Mouse (Mus musculus) B cell, adult 67 days (primary cell): Measurements from ENCODE around the gene Tprgl. TPM values are rescaled to one million over a fixed set of nuclear protein-coding genes. Genes with fewer than 3 reads are reported as not detected.

Experiments
- total RNA-seq, 2 experiments: library from RNA; stranded (reverse); gene quantifications; 4 replicates each; pipeline ENCODE4 v1.2.4; 2023

Tprgl gene
- total RNA-seq, result 100 to 1,000 TPM; 131 to 135 TPM

DNA sequence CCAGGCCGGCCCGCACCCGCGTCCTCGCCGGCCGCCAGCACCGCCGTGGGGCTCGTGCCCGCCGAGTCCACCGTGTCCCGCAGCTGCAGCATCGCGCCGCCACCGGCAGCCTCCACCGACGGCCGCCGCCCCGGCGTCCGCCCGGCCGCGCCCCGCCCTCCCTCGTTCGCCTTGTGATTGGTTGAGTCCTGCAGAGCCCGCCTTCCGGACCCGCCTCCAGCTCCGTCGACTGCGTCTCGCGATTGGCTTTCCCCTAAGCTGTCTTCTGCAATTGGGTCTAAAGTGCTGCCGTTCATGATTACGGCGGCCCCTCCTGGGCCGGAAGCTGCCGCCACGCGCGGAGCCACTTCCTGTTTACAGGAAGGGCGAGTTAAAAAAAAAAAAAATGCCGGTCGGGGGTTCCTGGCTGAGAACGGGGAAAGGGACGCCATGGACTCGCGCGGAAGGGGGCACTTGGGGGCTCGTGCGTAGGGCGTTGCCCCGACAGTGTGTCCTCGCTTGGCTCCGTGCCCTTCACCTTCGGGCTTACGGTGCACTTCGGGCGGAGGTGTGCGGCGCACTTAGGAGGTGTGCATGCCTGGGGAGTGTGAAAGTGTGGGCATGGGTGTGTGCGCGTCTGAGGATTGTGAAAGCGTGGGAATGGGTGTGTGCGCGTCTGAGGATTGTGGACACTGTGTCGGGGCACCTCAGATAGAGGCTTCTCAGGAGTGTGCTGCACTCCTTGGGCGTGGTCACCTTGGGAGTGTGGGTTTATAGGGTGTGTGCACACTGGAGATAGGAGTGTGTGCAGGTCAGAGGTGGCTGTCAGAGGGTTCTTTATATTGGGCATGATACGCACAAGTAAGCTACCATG is at the start of gene Tprgl:
Tprgl (minus strand) TSS at position 129 of the 853 bp plus-strand sequence.

GRCm38 (mm10) chr4:154170506-154171150 is 10.2 kb upstream of the Tprgl start, which contains the start of gene Megf6:
Gene Megf6 (plus strand): TSS chr4:154170730.

DNA sequence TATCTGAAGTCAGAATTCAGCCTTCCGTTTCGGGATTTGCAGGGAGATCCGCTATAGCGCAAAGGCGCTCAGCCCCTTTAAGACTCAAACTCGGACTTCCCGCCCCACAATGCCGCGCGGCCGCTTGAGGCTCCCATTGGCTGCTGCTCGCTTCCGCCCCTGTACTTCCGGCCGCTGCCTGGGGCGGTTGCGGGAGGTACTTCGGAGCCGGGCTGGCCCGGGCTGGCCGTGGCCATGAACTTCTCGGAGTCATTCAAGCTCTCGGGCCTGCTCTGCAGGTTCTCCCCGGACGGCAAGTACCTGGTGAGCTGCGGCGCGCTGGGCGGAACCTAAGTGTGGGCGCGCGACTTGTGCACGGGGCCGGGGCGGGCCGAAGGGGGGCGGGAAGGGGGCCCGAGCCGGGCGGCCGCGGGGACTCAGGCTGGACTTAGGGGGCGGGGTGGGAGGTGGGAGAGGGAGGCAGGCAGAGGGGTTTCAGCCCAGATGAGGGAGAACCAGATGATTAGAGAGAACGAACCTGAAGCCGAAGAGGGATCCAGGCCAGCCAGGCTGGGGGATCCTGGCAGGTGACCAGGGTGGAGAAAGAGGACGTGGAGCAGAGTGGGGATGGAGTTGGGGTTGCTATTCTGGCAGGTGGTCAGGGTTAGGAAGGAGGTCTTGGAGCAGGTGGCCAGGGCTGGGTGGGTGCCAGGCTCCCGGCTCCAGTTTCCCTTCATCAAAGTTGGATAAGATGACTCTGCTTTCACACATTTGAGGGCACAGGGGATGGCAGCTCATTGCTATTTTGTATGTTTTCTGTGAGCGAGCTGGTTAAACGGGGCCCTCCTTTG is 18.0 kb downstream of the Tprgl start, which contains the start of gene Wrap73:
Wrap73 (plus strand) TSS at position 162 of the 830 bp plus-strand sequence.

GRCm38 (mm10) chr4:154140182-154140212 is 20.5 kb downstream of the Tprgl start, which contains the start of gene Trp73:
Gene Trp73 (minus strand): TSS chr4:154140208.

Other genes with a start within 250 kb of the Tprgl start
- 10 to 100 TPM; 16.0 to 29.6 TPM for gene A430005L14Rik, start 203.4 kb downstream of the Tprgl start, total RNA-seq
- gene Dffb, start 185.5 kb downstream of the Tprgl start, total RNA-seq, result 10 to 100 TPM; 25.2 to 34.6 TPM
- gene Cep104, start 185.5 kb downstream of the Tprgl start, total RNA-seq, result 10 to 100 TPM; 25.6 to 31.3 TPM
- 10 to 100 TPM; 78.4 to 99.0 TPM for gene Lrrc47, start 148.9 kb downstream of the Tprgl start, total RNA-seq
- not detected for gene Smim1, start 134.4 kb downstream of the Tprgl start, total RNA-seq
- gene Ccdc27, start 118.0 kb downstream of the Tprgl start, total RNA-seq, result not detected
- not detected for gene Trp73, start 20.5 kb downstream of the Tprgl start, total RNA-seq
- gene Wrap73, start 18.3 kb downstream of the Tprgl start, total RNA-seq, result 10 to 100 TPM; 19.5 to 20.5 TPM
- gene Megf6, start 10.1 kb upstream of the Tprgl start, total RNA-seq, result not detected
- not detected for gene Arhgef16, start 141.0 kb upstream of the Tprgl start, total RNA-seq
- gene B230104I21Rik, start 175.5 kb upstream of the Tprgl start, total RNA-seq, result not detected